Mouse (Mus musculus): ENCODE results near the gene Hnrnph2.

The Hnrnph2 gene

GRCm38 (mm10) chrX:134600659-134601379 is at the start of gene Hnrnph2, which contains the start of gene Gla:
TSS of gene Hnrnph2 (plus strand) at chrX:134601179.
TSS of gene Gla (minus strand) at chrX:134601125.
- peak; percentile 71 for DNase-seq (ENCODE audit: low spot score)

GRCm38 (mm10) chrX:134553326-134553725 is 47.7 kb upstream of the Hnrnph2 start:
- DNase-seq (ENCODE audit: low spot score), result no peak

GRCm38 (mm10) chrX:134554425-134554824 is 46.6 kb upstream of the Hnrnph2 start:
- DNase-seq (ENCODE audit: low spot score), result no peak

- DNase-seq (ENCODE audit: low spot score), result no peak
Observed at GRCm38 (mm10) chrX:134564326-134564725, 36.7 kb upstream of the Hnrnph2 start.

GRCm38 (mm10) chrX:134566536-134567222 is 34.3 kb upstream of the Hnrnph2 start:
- DNase-seq (ENCODE audit: low spot score), result no peak

- no peak for DNase-seq (ENCODE audit: low spot score)
Observed at GRCm38 (mm10) chrX:134577896-134578295, 23.1 kb upstream of the Hnrnph2 start.

- DNase-seq (ENCODE audit: low spot score), result no peak
Observed at GRCm38 (mm10) chrX:134580528-134581305, 20.3 kb upstream of the Hnrnph2 start.

- DNase-seq (ENCODE audit: low spot score), result no peak
Observed at GRCm38 (mm10) chrX:134582270-134582669, 18.7 kb upstream of the Hnrnph2 start.

- no peak for DNase-seq (ENCODE audit: low spot score)
Observed at GRCm38 (mm10) chrX:134582888-134583669, 17.9 kb upstream of the Hnrnph2 start, which contains the start of gene Btk. TSS of gene Btk (minus strand) at chrX:134583570.

GRCm38 (mm10) chrX:134585103-134586002 is 15.6 kb upstream of the Hnrnph2 start, which contains the start of gene Rpl36a:
TSS of gene Rpl36a (plus strand) at chrX:134585654.
- DNase-seq (ENCODE audit: low spot score), result peak; percentile 87

GRCm38 (mm10) chrX:134586447-134586846 is 14.5 kb upstream of the Hnrnph2 start:
- DNase-seq (ENCODE audit: low spot score), result no peak

- DNase-seq (ENCODE audit: low spot score), result no peak
Observed at GRCm38 (mm10) chrX:134588261-134588660, 12.7 kb upstream of the Hnrnph2 start.

GRCm38 (mm10) chrX:134588997-134589396 is 12.0 kb upstream of the Hnrnph2 start:
- no peak for DNase-seq (ENCODE audit: low spot score)

GRCm38 (mm10) chrX:134589836-134590235 is 11.1 kb upstream of the Hnrnph2 start:
- no peak for DNase-seq (ENCODE audit: low spot score)

- no peak for DNase-seq (ENCODE audit: low spot score)
Observed at GRCm38 (mm10) chrX:134599922-134600565, 935 bp upstream of the Hnrnph2 start.

- peak; percentile 20 for DNase-seq (ENCODE audit: low spot score)
Observed at GRCm38 (mm10) chrX:134601380-134602120, 571 bp downstream of the Hnrnph2 start.

- DNase-seq (ENCODE audit: low spot score), result no peak
Observed at GRCm38 (mm10) chrX:134609472-134609871, 8.5 kb downstream of the Hnrnph2 start.

- no peak for DNase-seq (ENCODE audit: low spot score)
Observed at GRCm38 (mm10) chrX:134610984-134611383, 10.0 kb downstream of the Hnrnph2 start.

GRCm38 (mm10) chrX:134612285-134612959 is 11.4 kb downstream of the Hnrnph2 start:
- DNase-seq (ENCODE audit: low spot score), result peak; percentile 48

All from ovary, postnatal 14 days (tissue).